Mouse (Mus musculus) CH12F3 (cell line): ENCODE data around the gene Sncg.

Source experiments
- in situ Hi-C: fragments of 300-500 bp; cut with MboI; formaldehyde crosslinking; loops from 2 replicates; pipeline ENCODE4 v1.14.3; 2020; ENCODE audit warnings: low sequenced_read_pairs

The Sncg gene

GRCm38 (mm10) chr14:34371763-34372162 lies 2.8 kb downstream of the Sncg start:
- in situ Hi-C loops, result loop anchor here (25.0 kb wide), 1 partner anchor 284 kb away; the partner anchor contains the start of gene Anxa8

GRCm38 (mm10) chr14:34370921-34371320 lies 3.7 kb downstream of the Sncg start:
- in situ Hi-C loops, result loop anchor here (25.0 kb wide), 1 partner anchor 284 kb away; the partner anchor contains the start of gene Anxa8

GRCm38 (mm10) chr14:34370203-34370602 lies 4.4 kb downstream of the Sncg start:
- in situ Hi-C loops, result loop anchor here (25.0 kb wide), 1 partner anchor 283 kb away; the partner anchor contains the start of gene Anxa8

- in situ Hi-C loops, result loop anchor here (25.0 kb wide), 1 partner anchor 278 kb away; the partner anchor contains the start of gene Anxa8
Measured at GRCm38 (mm10) chr14:34365147-34365507, 9.5 kb downstream of the Sncg start.

DNA sequence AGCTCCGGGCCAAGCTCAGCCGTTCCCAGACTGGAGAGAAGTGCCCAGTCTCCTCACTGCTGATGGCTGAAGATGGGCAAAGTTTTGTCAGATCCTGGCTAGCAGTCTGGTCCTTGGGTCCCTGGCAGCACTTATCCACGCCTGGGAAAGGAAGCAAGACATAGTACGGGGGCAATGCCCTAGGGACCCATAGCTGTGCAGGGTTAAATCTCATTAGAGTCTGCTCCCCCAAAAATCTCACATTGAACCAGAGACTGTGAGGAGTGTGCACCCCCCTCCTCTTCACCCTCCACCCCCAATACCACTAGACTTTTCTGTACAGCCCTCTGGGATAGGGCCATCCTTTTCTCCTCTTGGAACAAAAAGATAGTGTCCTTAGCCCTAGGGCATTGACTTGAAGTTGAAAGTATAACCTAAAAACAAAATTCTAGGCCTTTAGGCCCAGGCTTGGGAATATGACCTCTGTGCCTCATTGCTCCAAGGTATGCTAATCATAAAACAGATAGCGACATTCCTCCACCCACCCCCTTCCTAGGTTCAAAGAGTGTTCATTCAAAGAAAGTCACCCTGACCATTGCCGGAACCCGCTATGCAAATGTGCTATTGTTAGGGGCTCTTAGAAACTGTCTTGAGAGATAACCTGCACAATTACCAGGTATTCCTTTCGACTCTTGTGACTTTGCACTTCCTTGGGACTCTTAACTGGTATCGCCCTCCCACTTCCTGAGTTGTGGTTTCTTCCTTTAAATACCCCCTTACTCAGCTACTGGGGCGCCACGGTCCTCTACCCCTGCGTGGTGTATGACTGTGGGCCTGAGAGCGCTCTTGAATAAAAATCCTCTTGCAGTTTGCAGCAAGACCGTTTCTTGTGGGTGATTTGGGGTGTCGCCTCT lies 10.1 kb downstream of the Sncg start:
- in situ Hi-C loops, result loop anchor here (25.0 kb wide), 1 partner anchor 277 kb away; the partner anchor contains the start of gene Anxa8

GRCm38 (mm10) chr14:34363490-34364253 lies 10.9 kb downstream of the Sncg start:
- in situ Hi-C loops, result loop anchor here (25.0 kb wide), 1 partner anchor 276 kb away; the partner anchor contains the start of gene Anxa8

- in situ Hi-C loops, result loop anchor here (25.0 kb wide), 1 partner anchor 276 kb away; the partner anchor contains the start of gene Anxa8
Measured at GRCm38 (mm10) chr14:34362726-34363445, 11.7 kb downstream of the Sncg start.

- in situ Hi-C loops, result loop anchor here (25.0 kb wide), 1 partner anchor 275 kb away; the partner anchor contains the start of gene Anxa8
Measured at GRCm38 (mm10) chr14:34362135-34362534, 12.5 kb downstream of the Sncg start.

GRCm38 (mm10) chr14:34360251-34360650 lies 14.3 kb downstream of the Sncg start:
- in situ Hi-C loops, result loop anchor here (25.0 kb wide), 1 partner anchor 273 kb away; the partner anchor contains the start of gene Anxa8

GRCm38 (mm10) chr14:34359676-34360244 lies 14.8 kb downstream of the Sncg start:
- in situ Hi-C loops, result loop anchor here (25.0 kb wide), 1 partner anchor 272 kb away; the partner anchor contains the start of gene Anxa8

DNA sequence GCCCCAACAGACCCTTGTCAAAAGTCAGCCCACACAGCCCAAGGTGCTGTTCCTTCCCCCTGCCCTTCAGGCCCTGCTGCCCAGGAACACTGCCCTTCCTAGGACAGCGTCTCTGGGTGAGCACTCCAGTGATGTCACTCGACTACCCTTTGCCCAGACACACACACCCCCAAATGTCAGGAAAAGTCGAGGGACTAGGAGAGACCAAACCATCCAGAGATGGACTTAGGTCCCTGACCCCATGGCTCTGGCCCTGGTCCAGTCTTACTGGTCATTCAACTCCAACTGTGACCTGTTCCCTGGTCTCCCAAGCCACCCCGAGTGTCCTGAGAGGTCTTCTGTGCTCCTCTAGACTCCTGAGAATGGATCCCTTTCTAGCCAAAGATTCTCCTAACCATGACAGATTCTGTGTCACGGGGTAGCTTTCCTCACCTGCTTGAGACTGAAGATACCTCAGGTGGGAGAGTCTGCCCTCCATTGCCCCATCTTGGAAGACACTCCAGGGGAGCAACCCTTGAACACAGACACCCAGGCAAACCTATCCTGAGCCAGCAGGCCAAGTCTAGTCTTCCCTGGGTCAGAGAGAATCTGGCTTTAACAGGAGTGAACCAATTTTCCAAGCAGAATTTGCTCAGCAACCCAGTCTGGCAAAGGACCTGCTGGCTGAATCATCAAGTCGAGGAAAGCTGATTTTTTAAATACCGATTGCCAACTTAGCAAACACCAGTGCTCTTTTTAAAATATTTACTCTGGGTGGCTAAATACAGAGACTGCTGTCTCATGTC lies 16.7 kb downstream of the Sncg start:
- in situ Hi-C loops, result loop anchor here (25.0 kb wide), 1 partner anchor 271 kb away; the partner anchor contains the start of gene Anxa8

DNA sequence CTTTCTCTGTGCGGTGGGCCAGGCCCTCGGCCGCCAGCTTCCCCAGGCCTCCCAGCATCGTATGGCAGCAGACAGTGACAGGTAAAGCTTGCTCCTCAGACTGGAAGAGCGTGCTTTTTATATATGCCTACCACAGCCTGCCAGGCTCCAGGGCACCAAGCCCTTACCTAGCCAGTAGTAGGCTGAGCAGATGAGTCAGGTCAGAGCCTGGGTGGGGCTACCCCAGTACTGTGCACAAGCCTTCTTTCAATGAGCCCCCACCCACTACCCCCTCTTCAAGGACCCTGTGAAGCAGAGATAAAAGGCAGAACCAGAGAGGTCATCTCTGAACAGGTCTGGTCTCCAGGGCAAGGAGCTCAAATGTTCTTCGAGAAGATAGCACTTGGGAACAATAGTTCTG lies 19.3 kb downstream of the Sncg start, which contains the start of gene Fam25c:
Gene Fam25c (minus strand): TSS at position 133 of the 400 bp plus-strand sequence.
- in situ Hi-C loops, result loop anchor here (25.0 kb wide), 1 partner anchor 268 kb away; the partner anchor contains the start of gene Anxa8

DNA sequence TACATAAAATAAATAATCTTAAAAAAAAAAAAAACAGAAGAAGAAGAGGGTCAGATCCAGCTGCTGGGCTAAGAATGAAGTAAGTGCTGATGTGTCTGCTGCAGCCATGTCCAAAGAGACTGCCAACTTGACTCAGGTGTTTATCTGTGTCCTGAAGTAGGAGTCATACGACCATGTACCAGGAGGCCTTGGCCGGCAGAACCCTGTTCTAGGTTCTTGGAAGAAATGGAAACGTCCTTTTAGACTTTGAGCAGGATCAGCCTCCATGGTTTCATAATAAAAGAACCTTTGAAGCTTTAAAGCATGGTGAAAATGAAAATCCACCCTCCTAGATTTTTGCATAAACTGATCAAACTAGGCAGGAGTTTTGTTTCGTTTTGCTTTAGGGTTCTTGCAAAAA lies 20.1 kb downstream of the Sncg start:
- in situ Hi-C loops, result loop anchor here (25.0 kb wide), 1 partner anchor 267 kb away; the partner anchor contains the start of gene Anxa8

- in situ Hi-C loops, result loop anchor here (25.0 kb wide), 1 partner anchor 266 kb away; the partner anchor contains the start of gene Anxa8
Measured at GRCm38 (mm10) chr14:34353326-34353725, 21.3 kb downstream of the Sncg start.

DNA sequence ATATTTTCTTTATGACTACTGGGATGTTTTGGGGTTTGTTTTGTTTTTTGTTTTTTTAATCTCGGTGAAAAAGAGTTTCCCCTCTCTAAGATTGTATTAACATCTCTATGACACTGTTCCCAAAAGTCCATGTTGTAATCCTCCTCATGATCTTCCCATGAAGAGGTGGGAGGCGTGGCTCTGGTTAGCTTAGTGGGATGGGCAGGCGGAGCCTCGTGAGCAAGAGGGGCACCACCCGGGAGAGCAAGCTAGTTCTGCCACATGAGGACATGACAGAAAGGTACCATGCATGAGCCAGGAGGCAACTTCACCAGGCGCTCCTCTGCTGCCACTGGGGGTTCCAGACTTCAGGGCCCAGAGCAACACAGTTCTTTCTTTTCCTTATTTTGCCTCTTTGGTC lies 22.1 kb downstream of the Sncg start:
- in situ Hi-C loops, result loop anchor here (25.0 kb wide), 1 partner anchor 265 kb away; the partner anchor contains the start of gene Anxa8

DNA sequence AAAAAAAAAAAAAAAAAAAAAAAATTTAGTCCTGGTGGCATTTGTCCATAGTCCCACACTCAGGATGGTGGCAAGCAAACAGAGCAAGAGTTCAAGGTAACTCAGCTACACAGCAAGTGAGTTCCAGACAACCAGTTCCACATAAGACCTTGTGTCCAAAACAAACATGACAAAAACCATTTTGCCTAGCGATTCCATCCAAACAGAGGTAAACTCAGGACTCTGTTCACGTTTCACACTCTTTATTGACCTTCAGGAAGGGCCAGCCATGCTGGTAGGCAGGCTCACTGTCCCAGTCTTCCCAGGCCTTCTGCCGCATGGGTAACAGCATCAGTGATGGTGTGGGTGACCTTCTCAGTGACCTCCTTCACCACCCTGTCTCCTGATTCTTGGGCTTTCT lies 22.9 kb downstream of the Sncg start:
- in situ Hi-C loops, result loop anchor here (25.0 kb wide), 1 partner anchor 264 kb away; the partner anchor contains the start of gene Anxa8

GRCm38 (mm10) chr14:34349007-34349406 lies 25.6 kb downstream of the Sncg start:
- in situ Hi-C loops, result no loop called here

DNA sequence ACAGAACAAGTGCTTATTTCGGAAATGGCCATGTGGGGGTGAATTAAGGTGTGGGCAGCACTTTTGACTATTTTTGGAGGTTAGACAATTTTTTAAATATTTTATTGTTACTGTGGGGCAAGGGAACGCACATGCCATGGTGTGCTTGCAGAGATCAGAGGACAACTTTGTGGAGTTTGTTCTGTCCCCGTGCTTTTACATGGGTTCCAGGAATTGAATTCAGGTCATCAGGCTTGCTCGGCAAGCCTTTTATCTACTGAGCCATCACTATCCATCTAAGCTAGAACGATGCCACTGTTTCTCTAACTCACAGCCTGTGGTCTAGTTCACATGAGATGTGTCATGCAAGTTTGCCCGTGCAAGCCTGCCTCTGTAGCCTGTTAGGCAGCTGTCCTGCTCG lies 26.3 kb downstream of the Sncg start:
- in situ Hi-C loops, result no loop called here

GRCm38 (mm10) chr14:34347084-34347483 lies 27.5 kb downstream of the Sncg start:
- in situ Hi-C loops, result no loop called here
